Mouse (Mus musculus) pancreas, adult 10 weeks (tissue): ENCODE data around the gene Mrpl38. TPM values are rescaled to one million over a fixed set of nuclear protein-coding genes. Genes with fewer than 3 reads are reported as not detected.

Experiments
- polyA plus RNA-seq: library from polyadenylated mRNA; stranded (reverse); fragments of 350-450 nt; fragmentation: Illumina TruSeq; extraction: RNeasy Lipid Tissue Mini Kit (QIAGEN cat#74804); gene quantifications from one replicate; pipeline ENCODE4 v1.2.3, GENCODE M21; 2015; ENCODE audit warnings: low read depth, low replicate concordance; ENCODE audit not compliant: insufficient read depth

Gene Mrpl38
- polyA plus RNA-seq: 14.6 TPM

GRCm38 (mm10) chr11:116138468-116139138 is at the start of gene Mrpl38:
TSS of gene Mrpl38 (minus strand) at chr11:116138868.

GRCm38 (mm10) chr11:116167884-116168439 is 29.3 kb upstream of the Mrpl38 start, which contains the start of gene Fbf1:
TSS of gene Fbf1 (minus strand) at chr11:116168166.

GRCm38 (mm10) chr11:116130488-116131205 is 8.0 kb downstream of the Mrpl38 start, which contains the start of gene Trim65:
TSS of gene Trim65 (minus strand) at chr11:116131128.

GRCm38 (mm10) chr11:116127156-116127980 is 11.3 kb downstream of the Mrpl38 start, which contains the start of gene Trim47:
TSS of gene Trim47 (minus strand) at chr11:116127210.

GRCm38 (mm10) chr11:116086258-116087193 is 52.1 kb downstream of the Mrpl38 start, which contains the start of gene Wbp2:
TSS of gene Wbp2 (minus strand) at chr11:116086995.

Other genes starting within 250 kb of the Mrpl38 start
- gene Smim5, start 238.9 kb downstream of the Mrpl38 start, polyA plus RNA-seq: 5.6 TPM
- gene Smim6, start 226.9 kb downstream of the Mrpl38 start, polyA plus RNA-seq: 4.9 TPM
- 4.7 TPM for gene Sap30bp, start 205.6 kb downstream of the Mrpl38 start, polyA plus RNA-seq
- gene Recql5, start 205.4 kb downstream of the Mrpl38 start, polyA plus RNA-seq: 10.0 TPM
- gene Itgb4, start 164.2 kb downstream of the Mrpl38 start, polyA plus RNA-seq: 8.1 TPM
- gene Galk1, start 126.1 kb downstream of the Mrpl38 start, polyA plus RNA-seq: 11.8 TPM
- 85.3 TPM for gene H3f3b, start 110.9 kb downstream of the Mrpl38 start, polyA plus RNA-seq
- 5.1 TPM for gene Unk, start 108.5 kb downstream of the Mrpl38 start, polyA plus RNA-seq
- gene Unc13d, start 60.9 kb downstream of the Mrpl38 start, polyA plus RNA-seq: 2.5 TPM
- gene Wbp2, start 51.9 kb downstream of the Mrpl38 start, polyA plus RNA-seq: 26.2 TPM
- gene Trim47, start 11.7 kb downstream of the Mrpl38 start, polyA plus RNA-seq: 14.4 TPM
- gene Trim65, start 7.7 kb downstream of the Mrpl38 start, polyA plus RNA-seq: 2.2 TPM
- gene Fbf1, start 29.3 kb upstream of the Mrpl38 start, polyA plus RNA-seq: 8.8 TPM
- 7.9 TPM for gene Ten1, start 60.0 kb upstream of the Mrpl38 start, polyA plus RNA-seq
- 15.4 TPM for gene Acox1, start 60.2 kb upstream of the Mrpl38 start, polyA plus RNA-seq
- gene Evpl, start 99.2 kb upstream of the Mrpl38 start, polyA plus RNA-seq: 1.1 TPM
- 30.8 TPM for gene Srp68, start 135.3 kb upstream of the Mrpl38 start, polyA plus RNA-seq
- not detected for gene Galr2, start 142.1 kb upstream of the Mrpl38 start, polyA plus RNA-seq
- 9.2 TPM for gene Exoc7, start 168.4 kb upstream of the Mrpl38 start, polyA plus RNA-seq
- 1.4 TPM for gene Foxj1, start 196.5 kb upstream of the Mrpl38 start, polyA plus RNA-seq